ENCODE assay signal across 19 mouse cellular contexts in the genomic region with DNA sequence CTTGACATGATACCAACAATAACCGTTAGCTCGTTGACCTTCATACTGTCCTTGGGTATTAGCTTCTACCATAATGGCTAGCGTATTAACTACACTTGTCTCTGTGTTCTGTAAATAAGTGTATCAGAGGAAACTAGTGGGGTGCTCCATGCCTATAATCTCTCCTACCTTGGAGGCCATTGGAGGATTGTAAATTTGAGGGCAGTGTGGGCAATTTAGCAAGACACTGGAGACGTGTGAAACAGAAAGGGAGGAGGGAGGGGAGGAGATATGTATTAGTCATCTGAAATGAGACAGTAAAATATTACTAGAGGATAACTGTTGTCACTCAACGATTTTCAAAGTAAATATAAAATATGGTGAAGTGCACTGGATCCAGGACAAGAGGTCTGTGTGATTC.
"Had no signal": no experiment of that assay in that cellular context is flagged by ENCODE, and none has a peak within 500 bp of the region (broad histone marks: within the 10 kb centered on the region; RNA-seq: fewer than 3 reads in every experiment).

No protein-coding gene starts in this region.

- H3K36me3 ChIP-seq: liver, embryonic 13.5 days; neural tube, embryonic 12.5 days; neural tube, embryonic 15.5 days had no signal

- H3K4me3 ChIP-seq: left cerebral cortex, adult 2 months; liver, embryonic 13.5 days; neural tube, embryonic 12.5 days; neural tube, embryonic 15.5 days had no signal

- H3K9ac ChIP-seq: liver, embryonic 13.5 days; neural tube, embryonic 12.5 days; neural tube, embryonic 15.5 days had no signal

- H3K27ac ChIP-seq: left cerebral cortex, adult 2 months; liver, embryonic 13.5 days; neural tube, embryonic 12.5 days; neural tube, embryonic 15.5 days; stomach, postnatal 0 days had no signal

- H3K27me3 ChIP-seq: liver, embryonic 13.5 days; neural tube, embryonic 12.5 days; neural tube, embryonic 15.5 days had no signal

- H3K4me2 ChIP-seq: liver, embryonic 13.5 days; midbrain, embryonic 11.5 days; neural tube, embryonic 12.5 days; neural tube, embryonic 15.5 days had no signal

- DNase-seq: kidney, adult 9 months; kidney, postnatal 14 days; kidney, postnatal 4 days; layer of hippocampus, postnatal 36 days; liver, embryonic 13.5 days; lung, adult 2 months; lung, postnatal 14 days; lung, postnatal 4 days; right cerebral cortex, adult 18-20 months; right cerebral cortex, postnatal 14 days; right cerebral cortex, postnatal 4 days; thymus, adult 2 months; thymus, postnatal 14 days; thymus, postnatal 4 days had no signal

- H3K9me3 ChIP-seq: liver, embryonic 13.5 days; neural tube, embryonic 12.5 days; neural tube, embryonic 15.5 days had no signal
